Mouse (Mus musculus) liver, embryonic 12.5 days (tissue): ENCODE measurements around the gene Pphln1. TPM values are rescaled to one million over a fixed set of nuclear protein-coding genes. Genes with fewer than 3 reads are reported as not detected.

Source experiments
- ATAC-seq: fragments of 200-750 bp; cut with Nextera tagmentation; 2 replicates; pipeline ENCODE4 v1.8.0; 2017; ENCODE audit warnings: moderate number of reproducible peaks, mild to moderate bottlenecking, moderate library complexity
- H3K27ac ChIP-seq: fragments of 300-500 bp; sonication (generic); 2 replicates; pipeline ENCODE4 v1.5.1; 2016; ENCODE audit warnings: mild to moderate bottlenecking
- H3K27me3 ChIP-seq: fragments of 300-500 bp; sonication (generic); replicated peaks from 2 replicates; pipeline ENCODE4 v1.6.1; 2016; ENCODE audit warnings: mild to moderate bottlenecking, moderate library complexity
- H3K36me3 ChIP-seq: fragments of 300-500 bp; sonication (generic); 2 replicates; pipeline ENCODE4 v1.6.1; 2016; ENCODE audit warnings: mild to moderate bottlenecking, moderate library complexity
- H3K4me1 ChIP-seq: fragments of 300-500 bp; sonication (generic); 2 replicates; pipeline ENCODE4 v1.6.1; 2016
- H3K4me2 ChIP-seq: fragments of 300-500 bp; sonication (generic); 2 replicates; pipeline ENCODE4 v1.6.1; 2016; ENCODE audit warnings: mild to moderate bottlenecking, moderate library complexity
- H3K4me3 ChIP-seq: fragments of 300-500 bp; sonication (generic); 2 replicates; pipeline ENCODE4 v1.5.1; 2016; ENCODE audit warnings: mild to moderate bottlenecking, moderate library complexity
- H3K9ac ChIP-seq: fragments of 300-500 bp; sonication (generic); 2 replicates; pipeline ENCODE4 v1.6.1; 2016; ENCODE audit warnings: mild to moderate bottlenecking, moderate library complexity
- H3K9me3 ChIP-seq: fragments of 300-500 bp; sonication (generic); replicated peaks from 2 replicates; pipeline ENCODE4 v1.6.1; 2016; ENCODE audit warnings: mild to moderate bottlenecking, moderate library complexity
- WGBS: fragments of 180-500 bp; shearing (Covaris S2); methylation state at CpG from one replicate; pipeline ENCODE4 v1.1.7; 2016; ENCODE audit not compliant: insufficient replicate concordance; 5-methylcytosine and 5-hydroxymethylcytosine counted together
- polyA plus RNA-seq: library from polyadenylated mRNA; unstranded; fragments of >200 nt; fragmentation: Nextera tagmentation; extraction: Ambion mirVana; gene quantifications from 2 replicates; pipeline ENCODE4 v1.2.1, GENCODE M21; 2016

Pphln1 gene
- polyA plus RNA-seq, 1 experiment from 2014 or later, result 38.1 TPM

DNA sequence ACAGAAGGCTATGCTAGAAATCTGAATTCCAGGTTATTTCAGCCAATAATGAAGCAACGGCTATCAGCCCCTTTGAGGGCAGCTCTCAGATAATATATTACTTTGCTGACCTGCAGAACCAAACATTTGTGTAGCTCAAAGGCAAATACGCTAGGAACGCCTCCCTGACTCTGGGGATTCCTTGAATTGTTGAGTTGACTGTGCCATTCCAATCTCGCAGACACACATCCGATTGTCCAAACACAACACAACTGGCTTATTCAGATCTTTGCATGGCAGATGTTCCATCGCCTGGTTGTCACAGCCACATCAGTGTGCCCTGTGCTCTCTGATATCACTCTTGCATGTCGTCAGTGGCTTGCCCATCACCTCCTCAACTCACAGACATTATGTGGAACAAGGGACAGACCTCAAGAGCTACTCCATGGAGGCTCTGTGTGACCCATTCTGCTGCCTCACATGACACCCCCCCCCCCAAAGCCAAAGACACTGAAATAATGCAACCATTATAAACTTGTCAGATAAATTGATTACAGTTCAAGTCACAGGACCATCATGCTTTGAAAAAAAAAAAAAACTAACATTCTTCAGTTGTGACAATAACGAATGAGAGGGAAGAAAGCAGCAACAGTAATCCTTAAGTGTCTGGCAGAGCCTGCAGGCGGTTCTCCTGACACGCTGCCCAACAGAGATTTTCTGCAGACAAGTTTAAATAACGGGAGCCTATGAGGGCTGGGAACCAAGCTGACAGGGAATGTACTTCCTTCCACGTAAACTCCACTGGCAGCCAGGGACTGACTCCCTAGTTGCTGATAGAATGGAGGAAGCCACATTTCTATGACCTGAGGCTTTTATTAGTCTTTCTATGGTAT lies 131.9 kb downstream of the Pphln1 start:
- Histone ChIP-seq H3K27me3 (no peaks in the 10 kb centered on the region), H3K9ac (no peak overlapping the region), H3K4me2 (no peak overlapping the region), H3K9me3 (no peaks in the 10 kb centered on the region), H3K27ac (no peak overlapping the region), H3K4me1 (peaks cover 24% of the 10 kb centered on the region), H3K4me3 (no peak overlapping the region), H3K36me3 (no peaks in the 10 kb centered on the region)
- 0 out of 2 replicates have a peak, but pooled peaks have one; percentile 41 for ATAC-seq
- 43% methylated on average over 12 of the region's 12 CpGs for WGBS

DNA sequence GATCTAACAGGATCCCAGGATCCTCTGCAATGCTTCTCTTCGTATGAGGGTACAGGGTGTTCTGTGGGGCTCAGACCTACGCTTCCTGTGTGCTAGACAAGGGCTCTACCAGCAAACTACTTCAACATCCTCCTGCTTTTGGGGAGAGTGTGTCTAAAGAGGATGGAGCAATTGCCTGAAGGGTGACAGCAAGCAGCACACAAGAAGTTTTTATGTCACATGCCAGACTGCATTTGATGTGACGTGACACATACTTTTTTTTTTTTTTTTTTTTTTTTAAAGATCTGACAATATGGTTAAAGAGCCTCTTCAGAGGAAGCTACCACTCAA lies 132.5 kb downstream of the Pphln1 start:
- Histone ChIP-seq H3K36me3 (no peaks in the 10 kb centered on the region), H3K27ac (no peak overlapping the region), H3K9me3 (no peaks in the 10 kb centered on the region), H3K27me3 (no peaks in the 10 kb centered on the region), H3K4me3 (no peak overlapping the region), H3K4me2 (no peak overlapping the region), H3K9ac (no peak overlapping the region), H3K4me1 (peaks cover 18% of the 10 kb centered on the region)
- no peak for ATAC-seq
- WGBS, result 62% methylated on average over 3 of the region's 3 CpGs

DNA sequence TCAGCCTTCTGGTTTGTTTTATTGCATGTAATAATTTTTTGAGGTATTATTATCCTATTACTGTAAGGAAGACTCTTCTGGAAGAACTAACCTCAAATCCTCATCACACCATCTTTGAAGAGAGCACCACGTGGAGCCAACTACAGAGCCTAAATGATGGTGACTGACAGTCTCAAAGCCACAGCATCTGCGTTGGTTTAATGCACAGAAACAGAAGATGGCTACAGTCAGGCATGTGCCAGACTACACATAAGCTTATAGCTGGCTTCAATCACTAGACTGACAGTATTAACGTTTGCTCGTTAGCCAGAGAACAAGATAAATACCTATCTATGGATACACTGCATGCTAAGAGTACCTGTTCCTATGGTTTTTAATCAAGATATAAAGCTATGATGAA lies 138.0 kb downstream of the Pphln1 start:
- 56% methylated on average over 4 of the region's 4 CpGs for WGBS
- no peak overlapping the region for H3K4me2 ChIP-seq
- H3K4me1 ChIP-seq, result peaks cover 29% of the 10 kb centered on the region
- H3K9ac ChIP-seq, result no peak overlapping the region
- no peak for ATAC-seq
- H3K27ac ChIP-seq, result no peak overlapping the region
- H3K36me3 ChIP-seq, result no peaks in the 10 kb centered on the region
- no peak overlapping the region for H3K4me3 ChIP-seq
- no peaks in the 10 kb centered on the region for H3K27me3 ChIP-seq
- no peaks in the 10 kb centered on the region for H3K9me3 ChIP-seq

DNA sequence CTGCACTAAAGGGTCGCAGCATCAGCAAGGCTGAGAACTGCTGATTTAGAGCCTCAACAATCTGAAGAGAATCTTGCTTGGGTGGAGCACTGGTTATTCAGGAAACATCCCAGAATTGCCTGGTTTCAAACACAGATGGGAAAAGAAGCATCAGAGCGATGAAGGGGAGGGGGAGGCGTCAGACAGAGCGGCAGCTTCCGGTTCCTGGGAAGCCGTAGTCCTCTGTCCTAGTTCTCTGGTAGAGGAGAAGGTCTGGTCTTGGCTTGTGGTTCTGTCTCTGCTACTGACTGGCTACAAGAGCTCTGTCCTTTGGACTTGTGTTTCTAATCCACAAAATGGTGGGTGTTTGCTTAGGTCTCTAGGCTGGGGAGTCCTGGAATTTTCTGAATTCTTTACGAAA lies 139.6 kb downstream of the Pphln1 start:
- H3K9ac ChIP-seq, result no peak overlapping the region
- no peaks in the 10 kb centered on the region for H3K36me3 ChIP-seq
- H3K4me1 ChIP-seq, result peaks cover 29% of the 10 kb centered on the region
- H3K27me3 ChIP-seq, result no peaks in the 10 kb centered on the region
- no peak overlapping the region for H3K27ac ChIP-seq
- no peaks in the 10 kb centered on the region for H3K9me3 ChIP-seq
- H3K4me3 ChIP-seq, result no peak overlapping the region
- no peak for ATAC-seq
- H3K4me2 ChIP-seq, result no peak overlapping the region
- 76% methylated on average over 7 of the region's 7 CpGs for WGBS

DNA sequence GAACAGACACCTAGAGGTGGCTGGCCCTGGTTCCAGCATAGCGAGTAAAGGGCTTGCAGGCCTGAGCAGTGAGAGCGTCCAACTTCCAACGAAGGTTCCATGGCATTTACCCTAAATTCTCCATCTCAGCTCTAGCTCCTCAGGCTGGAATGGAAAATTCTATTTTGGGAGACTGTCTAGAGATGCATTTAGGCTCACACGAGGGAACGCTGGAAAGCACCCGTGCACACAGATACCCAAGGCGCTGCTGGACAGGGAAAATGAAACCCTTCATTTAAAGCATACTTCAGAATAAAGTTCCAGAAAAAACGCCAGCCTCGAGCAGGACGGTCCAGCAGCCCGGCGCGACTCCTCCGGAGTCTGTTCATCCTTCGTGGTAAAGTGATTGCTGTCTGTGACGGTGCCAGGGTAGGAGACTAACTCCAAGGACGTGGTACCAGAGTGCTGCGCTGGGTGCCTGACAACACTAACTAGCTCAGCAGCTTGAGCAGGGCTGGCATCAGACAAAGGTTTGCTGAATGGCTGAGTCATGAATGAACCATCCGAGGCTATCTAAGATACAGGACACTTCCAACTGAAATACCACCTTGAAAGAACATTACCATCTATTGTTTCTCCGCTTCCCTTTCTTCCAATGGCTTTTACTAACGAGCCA lies 140.5 kb downstream of the Pphln1 start:
- Histone ChIP-seq H3K9me3 (no peaks in the 10 kb centered on the region), H3K4me2 (no peak overlapping the region), H3K27me3 (no peaks in the 10 kb centered on the region), H3K9ac (no peak overlapping the region), H3K36me3 (no peaks in the 10 kb centered on the region), H3K4me1 (peaks cover 29% of the 10 kb centered on the region), H3K27ac (no peak overlapping the region), H3K4me3 (no peak overlapping the region)
- WGBS, result 86% methylated on average over 21 of the region's 21 CpGs
- ATAC-seq, result no peak

DNA sequence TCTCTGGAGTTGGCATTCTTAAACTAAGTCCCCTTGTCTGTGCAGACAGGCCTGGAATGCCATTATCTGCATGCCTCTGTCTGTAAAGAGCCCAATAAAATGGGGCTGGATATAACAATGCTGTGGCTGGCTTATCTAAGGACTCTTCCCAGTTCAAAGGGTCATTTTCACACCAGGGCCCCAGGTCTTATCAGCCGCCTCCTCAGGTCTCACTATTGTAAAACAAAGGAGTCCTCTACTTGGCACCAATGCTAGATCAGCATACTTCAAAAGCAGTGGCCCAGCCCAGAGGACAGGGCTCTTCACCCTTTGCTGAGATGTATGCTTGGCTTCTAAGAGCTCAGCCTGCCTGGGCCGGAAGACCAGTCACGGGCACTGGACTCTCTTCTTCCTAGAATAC lies 141.3 kb downstream of the Pphln1 start:
- Histone ChIP-seq H3K27ac (no peak overlapping the region), H3K4me2 (no peak overlapping the region), H3K4me1 (peaks cover 29% of the 10 kb centered on the region)

More for the DNA sequence above, 141.3 kb downstream of the Pphln1 start:
- H3K4me3 ChIP-seq, result no peak overlapping the region
- H3K9ac ChIP-seq, result no peak overlapping the region
- no peaks in the 10 kb centered on the region for H3K9me3 ChIP-seq
- no peaks in the 10 kb centered on the region for H3K27me3 ChIP-seq
- ATAC-seq, result peak; percentile 75
- WGBS, result 41% methylated on average over 3 of the region's 3 CpGs
- no peaks in the 10 kb centered on the region for H3K36me3 ChIP-seq

Other genes with a start within 250 kb of the Pphln1 start
- 7.6 and 7.7 TPM in 2 replicates for gene Gxylt1, start 123.2 kb upstream of the Pphln1 start, polyA plus RNA-seq
- 42.9 and 45.7 TPM in 2 replicates for gene Yaf2, start 61.4 kb upstream of the Pphln1 start, polyA plus RNA-seq
- 103 and 105 TPM in 2 replicates for gene Zcrb1, start within 50 bp of the Pphln1 start, polyA plus RNA-seq
- gene Prickle1, start 197.5 kb downstream of the Pphln1 start, polyA plus RNA-seq, result 7.8 and 8.9 TPM in 2 replicates